Mouse (Mus musculus) CH12.LX (cell line): ENCODE measurements at regions not wholly inside any gene's neighbourhood (a gene's known extent, or its start where the extent isn't known, plus 50 kb on each side); places are given as distances from the start of the nearest gene placed in this dataset.

ENCODE experiments used
- DNase-seq: peaks from one replicate; pipeline ENCODE4 v3.0.0-alpha.2; 2013; ENCODE audit errors: extremely low read depth
- H3K27ac ChIP-seq: 2 replicates; pipeline ENCODE4 v1.5.1; 2012; ENCODE audit warnings: low read depth, mild to moderate bottlenecking, control low read depth, moderate library complexity; ENCODE audit not compliant: insufficient read depth
- H3K27me3 ChIP-seq: replicated peaks from 2 replicates; pipeline ENCODE3; 2012; ENCODE audit warnings: inconsistent platforms
- H3K36me3 ChIP-seq, 2 experiments: replicated peaks in 1 of 2; 2 replicates each; pipeline versions ENCODE3 to v1.6.1; 2012; ENCODE audit warnings: inconsistent platforms in 1 of 2, low read length in 1 of 2, mild to moderate bottlenecking in 1 of 2, mixed read lengths in 1 of 2, moderate library complexity in 1 of 2; ENCODE audit not compliant: control insufficient read depth in 1 of 2, insufficient read depth in 1 of 2
- H3K4me1 ChIP-seq, 2 experiments: 2 replicates each; pipeline ENCODE4 v1.6.1; 2012; ENCODE audit warnings: inconsistent platforms in 1 of 2, moderate library complexity in 1 of 2; ENCODE audit not compliant: insufficient read depth in 2 of 2, control insufficient read depth in 1 of 2
- H3K4me2 ChIP-seq: 2 replicates; pipeline ENCODE4 v1.6.1; 2012; ENCODE audit warnings: low read depth, mild to moderate bottlenecking, control low read depth; ENCODE audit not compliant: poor library complexity, insufficient read depth, severe bottlenecking
- H3K4me3 ChIP-seq, 3 experiments: fragments of 150-350 bp in 1 of 3; sonication (generic) in 1 of 3; replicated peaks in 1 of 3; 2 replicates each; pipeline versions ENCODE3 to v1.5.1; 2011 to 2012; ENCODE audit warnings: low read depth in 2 of 3, low read length in 2 of 3, mild to moderate bottlenecking in 2 of 3, moderate library complexity in 2 of 3, control low read depth in 1 of 3, improper control_type of control experiment in 1 of 3, inconsistent platforms in 1 of 3, mixed read lengths in 1 of 3; ENCODE audit not compliant: poor library complexity in 1 of 3
- H3K79me2 ChIP-seq: replicated peaks from 2 replicates; pipeline ENCODE4 v1.6.1; 2012; ENCODE audit warnings: mild to moderate bottlenecking, moderate library complexity; ENCODE audit not compliant: control insufficient read depth, poor library complexity, insufficient read depth, severe bottlenecking; ENCODE audit errors: extremely low read depth
- H3K9ac ChIP-seq: 2 replicates; pipeline ENCODE4 v1.6.1; 2012; ENCODE audit warnings: low read depth, mild to moderate bottlenecking, control low read depth, moderate library complexity; ENCODE audit not compliant: insufficient read depth
- H3K9me3 ChIP-seq: replicated peaks from 2 replicates; pipeline ENCODE3; 2012; ENCODE audit warnings: low read length, inconsistent platforms, mixed read lengths
- CHD1 ChIP-seq: IDR thresholded peaks from 2 replicates; pipeline ENCODE4 v1.6.1; 2012; ENCODE audit warnings: low read depth, low read length, improper control_type of control experiment, inconsistent platforms
- CHD2 ChIP-seq: IDR thresholded peaks from 2 replicates; pipeline ENCODE4 v1.6.1; 2011; ENCODE audit warnings: low read length, improper control_type of control experiment
- CTCF ChIP-seq, 2 experiments: IDR thresholded peaks in 1 of 2; conservative IDR thresholded peaks in 1 of 2; 2 replicates each; pipeline ENCODE4 v1.5.1; 2011 to 2012; ENCODE audit warnings: low read depth in 2 of 2, low read length in 2 of 2, improper control_type of control experiment in 1 of 2, inconsistent platforms in 1 of 2, mild to moderate bottlenecking in 1 of 2, moderate library complexity in 1 of 2
- E2F4 ChIP-seq: IDR thresholded peaks from 2 replicates; pipeline ENCODE4 v1.6.1; 2011; ENCODE audit warnings: low read depth, low read length, improper control_type of control experiment; ENCODE audit not compliant: insufficient replicate concordance
- ELF1 ChIP-seq: IDR thresholded peaks from 2 replicates; pipeline ENCODE4 v1.6.1; 2014; ENCODE audit warnings: low read depth, mild to moderate bottlenecking, inconsistent platforms, low read length, improper control_type of control experiment
- EP300 ChIP-seq: IDR thresholded peaks from 2 replicates; pipeline ENCODE4 v1.6.1; 2011; ENCODE audit warnings: low read length, improper control_type of control experiment
- GABPA ChIP-seq: IDR thresholded peaks from 2 replicates; pipeline ENCODE4 v1.6.1; 2012; ENCODE audit warnings: low read depth, low read length, improper control_type of control experiment, inconsistent platforms; ENCODE audit not compliant: insufficient replicate concordance
- HCFC1 ChIP-seq: IDR thresholded peaks from 2 replicates; pipeline ENCODE4 v1.6.1; 2012; ENCODE audit warnings: low read depth, mild to moderate bottlenecking, inconsistent platforms, low read length, improper control_type of control experiment
- IRF4 ChIP-seq: IDR thresholded peaks from 2 replicates; pipeline ENCODE4 v1.6.1; 2014; ENCODE audit warnings: low read depth, mild to moderate bottlenecking, inconsistent platforms, low read length, improper control_type of control experiment
- KAT2A ChIP-seq: IDR thresholded peaks from 2 replicates; pipeline ENCODE4 v1.6.1; 2012; ENCODE audit warnings: low read length, improper control_type of control experiment, inconsistent platforms; ENCODE audit not compliant: insufficient replicate concordance
- MAFK ChIP-seq: IDR thresholded peaks from 2 replicates; pipeline ENCODE4 v1.6.1; 2011; ENCODE audit warnings: low read length, improper control_type of control experiment; ENCODE audit not compliant: insufficient replicate concordance
- MAX ChIP-seq: IDR thresholded peaks from 2 replicates; pipeline ENCODE4 v1.6.1; 2011; ENCODE audit warnings: low read length, improper control_type of control experiment
- MAZ ChIP-seq: IDR thresholded peaks from 2 replicates; pipeline ENCODE4 v1.6.1; 2012; ENCODE audit warnings: low read depth, mild to moderate bottlenecking, inconsistent platforms, low read length, improper control_type of control experiment, moderate library complexity
- MEF2A ChIP-seq: IDR thresholded peaks from 2 replicates; pipeline ENCODE4 v1.6.1; 2014; ENCODE audit warnings: low read depth, mild to moderate bottlenecking, inconsistent platforms, low read length, improper control_type of control experiment, borderline replicate concordance
- MXI1 ChIP-seq: IDR thresholded peaks from 2 replicates; pipeline ENCODE4 v1.6.1; 2011; ENCODE audit warnings: mild to moderate bottlenecking, low read depth, low read length, improper control_type of control experiment
- NELFE ChIP-seq: IDR thresholded peaks from 2 replicates; pipeline ENCODE4 v1.6.1; 2011; ENCODE audit warnings: low read depth, low read length, improper control_type of control experiment
- NRF1 ChIP-seq: IDR thresholded peaks from 2 replicates; pipeline ENCODE4 v1.6.1; 2014; ENCODE audit warnings: low read depth, mild to moderate bottlenecking, inconsistent platforms, low read length, improper control_type of control experiment, moderate library complexity
- PAX5 ChIP-seq: IDR thresholded peaks from 2 replicates; pipeline ENCODE4 v1.6.1; 2012; ENCODE audit warnings: low read length, inconsistent platforms, mixed read lengths
- RAD21 ChIP-seq: IDR thresholded peaks from 2 replicates; pipeline ENCODE4 v1.6.1; 2011; ENCODE audit warnings: low read depth, mild to moderate bottlenecking, low read length, improper control_type of control experiment, moderate library complexity
- SMC3 ChIP-seq: IDR thresholded peaks from 2 replicates; pipeline ENCODE4 v1.6.1; 2011; ENCODE audit warnings: low read depth, low read length, improper control_type of control experiment
- TCF12 ChIP-seq: IDR thresholded peaks from 2 replicates; pipeline ENCODE4 v1.6.1; 2014; ENCODE audit warnings: low read depth, mild to moderate bottlenecking, inconsistent platforms, low read length, improper control_type of control experiment
- USF2 ChIP-seq: conservative IDR thresholded peaks from 2 replicates; pipeline ENCODE4 v1.6.1; 2011; ENCODE audit warnings: low read depth, low read length, improper control_type of control experiment
- ZC3H11A ChIP-seq: IDR thresholded peaks from 2 replicates; pipeline ENCODE4 v1.6.1; 2012; ENCODE audit warnings: low read depth, mild to moderate bottlenecking, inconsistent platforms, low read length, improper control_type of control experiment
- dilution Hi-C: fragments of 300-500 bp; cut with MboI; formaldehyde crosslinking; loops from 2 replicates; pipeline ENCODE4 v1.14.3; 2020; ENCODE audit warnings: low sequenced_read_pairs; ENCODE audit not compliant: extremely low pct_unique_long_range_greater_than_20kb, extremely low pct_ligation_motif_present
- in situ Hi-C: fragments of 300-500 bp; cut with MboI; formaldehyde crosslinking; loops from 3 replicates; pipeline ENCODE4 v1.14.3; 2019; ENCODE audit warnings: low sequenced_read_pairs, low pct_ligation_motif_present, low pct_unique_long_range_greater_than_20kb, mixed read lengths

GRCm38 (mm10) chr8:74820716-74821115 lies 52.3 kb upstream of the Isx start:
- dilution Hi-C loops: no loop called here
- TF ChIP-seq PAX5 (no peak), MAX (no peak), E2F4 (no peak), MAFK (no peak), MAZ (no peak), CTCF (conservative IDR thresholded peaks at IDR 0.05 in 1 of 2, IDR thresholded peaks at IDR 0.05 in 1 of 2; ENCODE audit: low read depth in 2 of 2, low read length in 2 of 2) (no peak), RAD21 (no peak), ZC3H11A (no peak), CHD1 (no peak), TCF12 (no peak), IRF4 (no peak), USF2 (no peak), SMC3 (no peak), EP300 (no peak), GABPA (no peak), KAT2A (no peak), ELF1 (no peak), MEF2A (no peak)

GRCm38 (mm10) chr8:74822288-74822687 lies 50.7 kb upstream of the Isx start:
- TF ChIP-seq KAT2A: no peak
- no peak for TF ChIP-seq CHD2
- TF ChIP-seq ZC3H11A: no peak
- no peak for TF ChIP-seq HCFC1
- TF ChIP-seq MAX: no peak
- TF ChIP-seq PAX5: no peak
- TF ChIP-seq MXI1: no peak
- TF ChIP-seq GABPA: no peak
- TF ChIP-seq NRF1: no peak
- TF ChIP-seq NELFE: no peak
- TF ChIP-seq MAZ: no peak
- Histone ChIP-seq H3K27ac (no peak overlapping the region), H3K4me1 (no peaks in the 10 kb centered on the region), H3K79me2 (no peaks in the 10 kb centered on the region), H3K9ac (no peak overlapping the region), H3K4me2 (no peak overlapping the region), H3K36me3 (no peaks in the 10 kb centered on the region), H3K27me3 (peaks cover 66% of the 10 kb centered on the region), H3K9me3 (no peaks in the 10 kb centered on the region), H3K4me3 (no peak overlapping the region)
- in situ Hi-C loops (no loop called here), dilution Hi-C loops (no loop called here)
- DNase-seq: no peak

More at GRCm38 (mm10) chr8:74820716-74821115, 52.3 kb upstream of the Isx start:
- Histone ChIP-seq H3K9ac (no peak overlapping the region), H3K79me2 (no peaks in the 10 kb centered on the region), H3K36me3 (no peaks in the 10 kb centered on the region), H3K4me2 (no peak overlapping the region), H3K9me3 (no peaks in the 10 kb centered on the region), H3K27me3 (peaks cover 55% of the 10 kb centered on the region), H3K27ac (no peak overlapping the region), H3K4me1 (no peaks in the 10 kb centered on the region), H3K4me3 (no peak overlapping the region)
- DNase-seq: no peak
- in situ Hi-C loops: no loop called here
